Mouse (Mus musculus): ENCODE data around the gene Nme7.

DNA sequence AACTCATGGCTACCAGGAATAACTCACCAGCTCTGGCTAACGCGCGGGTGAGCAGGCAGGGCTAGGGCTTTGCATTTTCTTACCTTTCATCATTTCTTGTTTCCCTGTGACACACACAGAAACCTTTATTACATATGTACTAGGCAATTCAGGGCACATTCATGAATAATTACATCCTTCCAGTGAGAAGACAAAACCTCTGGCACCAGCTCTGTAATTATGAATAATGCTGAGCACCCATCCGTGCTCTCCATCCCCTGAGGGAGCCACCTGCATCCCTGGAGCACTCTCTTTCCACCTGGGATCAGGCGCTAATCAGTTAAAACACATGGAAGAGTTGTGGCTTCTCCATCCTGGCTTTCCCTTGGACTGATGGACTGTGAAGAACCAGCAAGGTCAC, at the start of gene Nme7:
- TF ChIP-seq CTCF (IDR thresholded peaks at IDR 0.05): no peak
- TF ChIP-seq POLR2A (IDR thresholded peaks at IDR 0.05; ENCODE audit: insufficient read depth, low read depth, low read length): no peak
